Mouse (Mus musculus): Measurements from ENCODE around the gene Gm12216.
"Not testable (repeated sequence)": the region's sequence is repeated elsewhere in the genome, so short reads cannot be mapped to it uniquely, and the experiment has no call there.

GRCm38 (mm10) chr11:53864724-53865310, 5.8 kb upstream of the Gm12216 start:
- not testable (repeated sequence) for TF ChIP-seq CTCF (IDR thresholded peaks at IDR 0.05; ENCODE audit: low read depth); EP300 (optimal IDR thresholded peaks at IDR 0.05)
